Mouse (Mus musculus): Measurements from ENCODE around the gene Skp1a.

Gene Skp1a

GRCm38 (mm10) chr11:52277433-52278150 lies 45.8 kb downstream of the Skp1a start:
- DNase-seq (ENCODE audit: low read depth): no peak

DNA sequence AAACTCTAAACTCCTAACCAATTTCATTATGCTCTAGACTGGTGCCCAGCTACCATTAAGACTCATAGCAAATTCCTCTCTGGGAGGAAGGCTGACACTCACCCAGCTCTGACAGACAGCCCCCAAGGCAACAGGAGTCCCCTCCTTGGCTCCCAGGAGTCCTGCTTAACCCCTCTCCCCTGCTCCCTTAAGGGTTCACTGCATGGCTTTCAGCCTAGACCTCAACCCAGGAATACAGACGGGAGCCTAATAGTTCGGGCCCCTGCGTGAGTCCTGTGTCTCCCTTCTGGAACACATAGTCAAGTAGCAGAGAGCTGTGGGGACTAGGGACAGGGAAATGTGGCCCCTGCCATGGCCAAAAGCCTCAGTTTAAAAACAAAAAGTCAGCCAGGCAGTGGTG lies 46.4 kb downstream of the Skp1a start:
- DNase-seq (ENCODE audit: low read depth): no peak

DNA sequence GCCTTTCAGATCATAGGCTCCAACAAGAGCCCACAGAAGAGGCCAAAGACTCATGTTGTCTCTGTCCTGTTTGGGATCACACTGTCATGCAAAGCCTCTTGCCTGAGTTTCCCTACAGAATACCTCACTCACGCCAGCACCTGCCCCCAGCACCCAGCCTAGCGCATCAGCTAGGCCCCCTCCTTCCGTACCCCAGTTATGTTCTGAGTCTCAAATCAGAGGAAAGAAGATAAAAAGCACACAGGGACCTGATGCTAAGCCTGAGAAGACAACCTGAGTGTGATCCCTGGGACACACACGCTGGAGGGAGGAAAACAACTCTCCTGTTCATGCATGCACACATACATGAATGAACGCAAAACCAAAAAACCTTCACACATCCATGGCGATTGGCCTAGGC lies 47.2 kb downstream of the Skp1a start:
- no peak for DNase-seq (ENCODE audit: low read depth)

DNA sequence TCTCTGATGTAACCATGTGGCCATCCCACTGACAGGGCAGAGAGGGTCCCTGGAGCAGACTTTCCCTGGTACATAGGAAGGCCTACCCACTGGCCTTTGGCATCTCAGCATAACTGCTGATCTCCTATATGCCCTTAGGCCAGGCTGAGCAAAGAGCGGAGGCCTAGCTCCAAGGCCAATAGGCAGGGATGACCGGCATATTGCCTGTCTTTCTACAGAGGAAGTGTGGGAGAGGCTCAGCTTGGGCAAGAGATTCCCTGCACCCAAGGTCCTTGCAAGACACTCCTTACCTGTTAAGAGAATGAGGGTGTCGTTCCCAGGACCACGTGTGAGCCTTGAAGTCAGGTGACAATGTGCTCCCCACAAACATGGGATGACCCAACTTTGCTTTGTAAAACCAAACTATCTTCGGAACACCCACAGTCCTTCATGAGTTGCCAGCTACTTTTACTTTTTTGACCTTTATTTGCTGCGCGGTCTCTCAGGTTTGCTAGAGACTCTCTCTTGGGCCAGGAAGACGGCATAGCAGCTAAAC lies 47.9 kb downstream of the Skp1a start:
- no peak for DNase-seq (ENCODE audit: low read depth)

- no peak for DNase-seq (ENCODE audit: low read depth)
These were observed 49.0 kb downstream of the Skp1a start for GRCm38 (mm10) chr11:52280566-52281455.

GRCm38 (mm10) chr11:52281568-52282328 lies 50.0 kb downstream of the Skp1a start:
- no peak for DNase-seq (ENCODE audit: low read depth)

- no peak for DNase-seq (ENCODE audit: low read depth)
These were observed 50.6 kb downstream of the Skp1a start for GRCm38 (mm10) chr11:52282420-52282773.

- DNase-seq (ENCODE audit: low read depth): no peak
These were observed 51.2 kb downstream of the Skp1a start, which contains the start of gene Tcf7 for GRCm38 (mm10) chr11:52282774-52283595. Gene Tcf7, minus strand, starts transcription at chr11:52283014.

GRCm38 (mm10) chr11:52283596-52284571 lies 52.1 kb downstream of the Skp1a start:
- no peak for DNase-seq (ENCODE audit: low read depth)

GRCm38 (mm10) chr11:52286301-52286957 lies 54.6 kb downstream of the Skp1a start:
- DNase-seq (ENCODE audit: low read depth): no peak

DNA sequence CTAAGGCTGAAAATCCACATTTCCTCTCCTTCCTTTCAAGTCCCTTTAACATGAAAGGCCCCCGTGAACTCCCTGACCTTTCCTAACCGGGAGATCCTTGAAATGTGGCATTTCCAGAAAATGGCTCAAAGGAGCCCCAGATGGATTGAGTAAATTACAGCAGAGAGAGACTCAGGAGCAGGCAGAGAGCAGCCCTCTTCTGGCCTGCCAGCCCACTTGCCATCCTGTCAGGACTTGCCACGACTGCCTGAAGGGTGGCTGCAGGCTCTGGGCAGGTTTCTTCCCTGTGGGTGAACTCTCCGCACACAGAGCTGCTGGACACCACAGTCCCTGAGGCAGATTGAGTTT lies 55.1 kb downstream of the Skp1a start:
- DNase-seq (ENCODE audit: low read depth): no peak

GRCm38 (mm10) chr11:52292346-52292745 lies 60.6 kb downstream of the Skp1a start:
- no peak for DNase-seq (ENCODE audit: low read depth)

DNA sequence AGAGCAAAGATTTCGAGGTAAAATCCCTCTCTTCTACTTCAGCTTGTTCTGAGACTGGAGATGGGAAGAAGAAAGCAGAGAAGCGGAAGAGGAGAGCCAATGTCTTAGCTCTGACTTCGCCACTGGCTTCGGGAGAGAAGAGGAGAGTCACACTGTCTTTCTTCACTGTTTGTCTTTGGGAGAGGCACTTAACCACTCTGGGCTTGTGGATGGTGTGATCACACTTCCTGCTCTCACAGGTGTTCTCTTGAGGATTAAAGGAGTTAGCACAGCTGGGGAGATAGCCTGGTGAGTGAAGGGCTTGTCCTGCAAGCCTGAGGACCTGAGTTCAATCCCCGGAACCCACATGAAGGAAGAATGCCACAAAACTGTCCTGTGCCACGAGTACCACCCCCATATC lies 61.1 kb downstream of the Skp1a start:
- no peak for DNase-seq (ENCODE audit: low read depth)

GRCm38 (mm10) chr11:52294103-52294502 lies 62.3 kb downstream of the Skp1a start:
- no peak for DNase-seq (ENCODE audit: low read depth)

All from NIH3T3 (cell line).